Mouse (Mus musculus) myocyte (in vitro differentiated cells): ENCODE measurements around the gene Ino80d. TPM values are rescaled to one million over a fixed set of nuclear protein-coding genes. Genes with fewer than 3 reads are reported as not detected.

Source experiments
- H3K27me3 ChIP-seq: one replicate; pipeline ENCODE4 v1.6.1; 2011; ENCODE audit not compliant: control insufficient read depth, insufficient read depth, insufficient read length
- H3K36me3 ChIP-seq: one replicate; pipeline ENCODE4 v1.6.1; 2011; ENCODE audit not compliant: control insufficient read depth, insufficient read depth
- H3K4me2 ChIP-seq: one replicate; pipeline ENCODE4 v1.6.1; 2011; ENCODE audit warnings: low read depth, control low read depth
- H3K4me3 ChIP-seq: one replicate; pipeline ENCODE4 v1.5.1; 2011; ENCODE audit warnings: mild to moderate bottlenecking, control low read depth, moderate library complexity
- H3K79me2 ChIP-seq: one replicate; pipeline ENCODE4 v1.6.1; 2011; ENCODE audit not compliant: control insufficient read depth, insufficient read depth
- H3ac ChIP-seq: one replicate; pipeline ENCODE4 v1.6.1; 2011; ENCODE audit not compliant: control insufficient read depth, insufficient read length
- CEBPB ChIP-seq: IDR thresholded peaks from 2 replicates; pipeline ENCODE4 v1.6.1; 2011; ENCODE audit warnings: mild to moderate bottlenecking, moderate library complexity; ENCODE audit not compliant: poor library complexity, insufficient read depth, severe bottlenecking
- E2F4 ChIP-seq: IDR thresholded peaks from one replicate; pipeline ENCODE4 v1.6.1; 2011; ENCODE audit warnings: mild to moderate bottlenecking, control low read depth, moderate library complexity; ENCODE audit not compliant: insufficient read depth
- MAX ChIP-seq: IDR thresholded peaks from one replicate; pipeline ENCODE4 v1.6.1; 2011; ENCODE audit warnings: low read depth, mild to moderate bottlenecking, control low read depth
- MYOD1 ChIP-seq, 3 experiments: IDR thresholded peaks; one replicate each; pipeline ENCODE4 v1.6.1; 2011; ENCODE audit warnings: control low read depth in 2 of 3, low read depth in 2 of 3, mild to moderate bottlenecking in 2 of 3, moderate library complexity in 1 of 3; ENCODE audit not compliant: insufficient read length in 2 of 3, control insufficient read depth in 1 of 3
- MYOG ChIP-seq, 3 experiments: IDR thresholded peaks; one replicate each; pipeline ENCODE4 v1.6.1; 2011; ENCODE audit warnings: control low read depth in 2 of 3, low read depth in 2 of 3, mild to moderate bottlenecking in 2 of 3; ENCODE audit not compliant: insufficient read length in 2 of 3, control insufficient read depth in 1 of 3, insufficient read depth in 1 of 3
- POLR2A ChIP-seq: IDR thresholded peaks from one replicate; pipeline ENCODE4 v1.6.1; 2011; ENCODE audit warnings: low read depth, mild to moderate bottlenecking, control low read depth, moderate library complexity; ENCODE audit not compliant: insufficient read length
- POLR2AphosphoS2 ChIP-seq: IDR thresholded peaks from one replicate; pipeline ENCODE4 v1.6.1; 2011; ENCODE audit warnings: low read depth, control low read depth; ENCODE audit not compliant: insufficient read length
- REST ChIP-seq: IDR thresholded peaks from one replicate; pipeline ENCODE4 v1.6.1; 2011; ENCODE audit warnings: mild to moderate bottlenecking, control low read depth, moderate library complexity; ENCODE audit not compliant: insufficient read depth, insufficient read length
- SRF ChIP-seq: IDR thresholded peaks from one replicate; pipeline ENCODE4 v1.6.1; 2011; ENCODE audit warnings: low read depth; ENCODE audit not compliant: control insufficient read depth, insufficient read length
- TCF12 ChIP-seq: IDR thresholded peaks from one replicate; pipeline ENCODE4 v1.6.1; 2011; ENCODE audit warnings: mild to moderate bottlenecking, control low read depth; ENCODE audit not compliant: poor library complexity, insufficient read depth, severe bottlenecking
- TCF3 ChIP-seq: IDR thresholded peaks from one replicate; pipeline ENCODE4 v1.6.1; 2011; ENCODE audit warnings: low read depth, control low read depth; ENCODE audit not compliant: insufficient read length
- USF1 ChIP-seq: IDR thresholded peaks from one replicate; pipeline ENCODE4 v1.6.1; 2011; ENCODE audit warnings: low read depth, mild to moderate bottlenecking, control low read depth, moderate library complexity
- polyA plus RNA-seq: library from polyadenylated mRNA; unstranded; fragments of >200 nt; fragmentation: generic; extraction: Trizol; gene quantifications from one replicate; pipeline ENCODE4 v1.2.1, GENCODE M21; 2012; ENCODE audit warnings: missing spikeins

Ino80d gene
- polyA plus RNA-seq, 1 experiment: 1.7 TPM

- Histone ChIP-seq H3K4me2 (no peak overlapping the region), H3ac (no peak overlapping the region), H3K79me2 (no peaks in the 10 kb centered on the region), H3K4me3 (no peak overlapping the region), H3K27me3 (no peaks in the 10 kb centered on the region), H3K36me3 (no peaks in the 10 kb centered on the region)
- TF ChIP-seq MYOD1 (IDR thresholded peaks at IDR 0.05; ENCODE audit: control insufficient read depth in 1 of 3, insufficient read length in 2 of 3, low read depth in 2 of 3) (no peak), MAX (no peak), CEBPB (no peak), MYOG (IDR thresholded peaks at IDR 0.05; ENCODE audit: control insufficient read depth in 1 of 3, insufficient read depth in 1 of 3, insufficient read length in 2 of 3, low read depth in 2 of 3) (no peak), POLR2AphosphoS2 (no peak), USF1 (no peak), TCF3 (no peak), POLR2A (no peak), TCF12 (no peak), REST (no peak)
Observed at GRCm38 (mm10) chr1:63005013-63005646, 109.3 kb downstream of the Ino80d start.

- no peak overlapping the region for H3ac ChIP-seq
- no peaks in the 10 kb centered on the region for H3K27me3 ChIP-seq
- no peaks in the 10 kb centered on the region for H3K36me3 ChIP-seq
- TF ChIP-seq POLR2A: no peak
- TF ChIP-seq USF1: no peak
- TF ChIP-seq MAX: no peak
- no peak for TF ChIP-seq MYOD1 (IDR thresholded peaks at IDR 0.05; ENCODE audit: control insufficient read depth in 1 of 3, insufficient read length in 2 of 3, low read depth in 2 of 3)
- TF ChIP-seq TCF3: no peak
- no peak overlapping the region for H3K4me3 ChIP-seq
- H3K4me2 ChIP-seq: no peak overlapping the region
- H3K79me2 ChIP-seq: no peaks in the 10 kb centered on the region
Observed at GRCm38 (mm10) chr1:63001874-63002273, 112.6 kb downstream of the Ino80d start.

DNA sequence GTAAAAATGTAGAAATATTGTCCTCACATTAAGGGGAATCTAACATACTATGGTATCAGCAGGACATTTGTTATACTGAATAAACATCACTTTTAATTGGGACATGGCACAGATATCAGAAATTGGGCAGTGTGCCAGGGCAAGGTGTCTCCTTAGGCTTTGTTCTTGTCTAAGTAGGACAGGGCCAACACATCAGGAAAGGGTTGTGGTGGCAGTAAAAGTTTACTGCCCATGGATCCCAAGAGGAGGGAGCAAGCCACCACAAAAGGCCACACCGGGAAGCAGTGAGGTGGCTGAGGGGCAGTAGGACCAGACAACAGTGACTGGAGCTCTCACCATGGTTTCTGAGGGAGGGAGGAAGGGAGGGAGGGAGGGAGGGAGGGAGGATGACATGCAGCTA lies 121.1 kb downstream of the Ino80d start:
- no peak overlapping the region for H3K4me2 ChIP-seq
- no peak overlapping the region for H3ac ChIP-seq
- H3K79me2 ChIP-seq: no peaks in the 10 kb centered on the region
- no peak for TF ChIP-seq REST
- no peak for TF ChIP-seq E2F4
- no peak for TF ChIP-seq POLR2AphosphoS2
- no peak for TF ChIP-seq CEBPB
- TF ChIP-seq POLR2A: no peak
- TF ChIP-seq TCF12: no peak
- TF ChIP-seq TCF3: no peak
- no peak for TF ChIP-seq MYOG (IDR thresholded peaks at IDR 0.05; ENCODE audit: control insufficient read depth in 1 of 3, insufficient read depth in 1 of 3, insufficient read length in 2 of 3, low read depth in 2 of 3)
- TF ChIP-seq MAX: no peak
- TF ChIP-seq SRF: no peak
- TF ChIP-seq MYOD1 (IDR thresholded peaks at IDR 0.05; ENCODE audit: control insufficient read depth in 1 of 3, insufficient read length in 2 of 3, low read depth in 2 of 3): no peak
- no peak for TF ChIP-seq USF1
- no peak overlapping the region for H3K4me3 ChIP-seq
- H3K36me3 ChIP-seq: no peaks in the 10 kb centered on the region
- no peaks in the 10 kb centered on the region for H3K27me3 ChIP-seq

- Histone ChIP-seq H3K4me3 (no peak overlapping the region), H3K4me2 (no peak overlapping the region), H3K79me2 (no peaks in the 10 kb centered on the region), H3K36me3 (no peaks in the 10 kb centered on the region), H3ac (no peak overlapping the region), H3K27me3 (no peaks in the 10 kb centered on the region)
- TF ChIP-seq TCF3 (no peak), MAX (no peak), MYOD1 (IDR thresholded peaks at IDR 0.05; ENCODE audit: control insufficient read depth in 1 of 3, insufficient read length in 2 of 3, low read depth in 2 of 3) (no peak), CEBPB (no peak), POLR2A (no peak), REST (no peak), USF1 (no peak), SRF (no peak), TCF12 (no peak), MYOG (IDR thresholded peaks at IDR 0.05; ENCODE audit: control insufficient read depth in 1 of 3, insufficient read depth in 1 of 3, insufficient read length in 2 of 3, low read depth in 2 of 3) (no peak), E2F4 (no peak), POLR2AphosphoS2 (no peak)
Observed at GRCm38 (mm10) chr1:62992648-62993047, 121.8 kb downstream of the Ino80d start.

DNA sequence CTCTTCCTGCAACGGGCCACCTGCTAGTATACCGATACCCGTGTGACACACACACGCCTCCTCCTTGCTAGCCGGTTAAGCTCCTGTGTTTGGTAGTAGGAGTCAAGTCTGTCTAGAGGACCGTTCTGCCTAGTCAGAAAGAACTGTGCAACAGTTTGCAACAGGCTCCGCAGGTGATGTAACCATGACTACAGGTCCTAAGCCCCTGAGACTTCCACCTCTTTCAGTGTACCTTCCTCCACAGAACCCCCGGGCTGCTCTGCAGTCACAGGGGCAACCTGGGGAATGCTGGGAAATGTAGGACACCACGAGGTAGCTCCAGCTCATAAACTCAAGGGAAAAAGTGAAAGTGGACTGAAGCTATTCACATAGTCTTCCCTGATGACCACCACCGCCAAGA lies 123.4 kb downstream of the Ino80d start:
- Histone ChIP-seq H3K36me3 (no peaks in the 10 kb centered on the region), H3K27me3 (no peaks in the 10 kb centered on the region), H3K79me2 (no peaks in the 10 kb centered on the region), H3K4me3 (no peak overlapping the region), H3K4me2 (no peak overlapping the region), H3ac (no peak overlapping the region)
- TF ChIP-seq TCF12 (no peak), POLR2A (no peak), MYOG (IDR thresholded peaks at IDR 0.05; ENCODE audit: control insufficient read depth in 1 of 3, insufficient read depth in 1 of 3, insufficient read length in 2 of 3, low read depth in 2 of 3) (no peak), E2F4 (no peak), REST (no peak), CEBPB (no peak), USF1 (no peak), MYOD1 (IDR thresholded peaks at IDR 0.05; ENCODE audit: control insufficient read depth in 1 of 3, insufficient read length in 2 of 3, low read depth in 2 of 3) (no peak), MAX (no peak), TCF3 (no peak)
